Mouse (Mus musculus) adrenal gland, postnatal 14 days (tissue): ENCODE results near the gene Olfr263. TPM values are rescaled to one million over a fixed set of nuclear protein-coding genes. Genes with fewer than 3 reads are reported as not detected.
"Not testable (repeated sequence)": the region's sequence is repeated elsewhere in the genome, so short reads cannot be mapped to it uniquely, and the experiment has no call there.

Experiments used
- DNase-seq: peaks from one replicate; pipeline ENCODE4 v3.0.0; 2021; ENCODE audit warnings: mixed read lengths
- long read RNA-seq, 2 experiments: library from polyadenylated mRNA; stranded (forward); transcript quantifications; one replicate each; pipeline ENCODE4 v2.0.0; 2021
- total RNA-seq: library from RNA; stranded (reverse); gene quantifications from 2 replicates; pipeline ENCODE4 v1.2.3, GENCODE M21; 2021

Gene Olfr263
- not detected in 2 replicates for total RNA-seq
- long read RNA-seq, experiment 1 = 0 reads
- long read RNA-seq, experiment 2 = 0 reads

DNA sequence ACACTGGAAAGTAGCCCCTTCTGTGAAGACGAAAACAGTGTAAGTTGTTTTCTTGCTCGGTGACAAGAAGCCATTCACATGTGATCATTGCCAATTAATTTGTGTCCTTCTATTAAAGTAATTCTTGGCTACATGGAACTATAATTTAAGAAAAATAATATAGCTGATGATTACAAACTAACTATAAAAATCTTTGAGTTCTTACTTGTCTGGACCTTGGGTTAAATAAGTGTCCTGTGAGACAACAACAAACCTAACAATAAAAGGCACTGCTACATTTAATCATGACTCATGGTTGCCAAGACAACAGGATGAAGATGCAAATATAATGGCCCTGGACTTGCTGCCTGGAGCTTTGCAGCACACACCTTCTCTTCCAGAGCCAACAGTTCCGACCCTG is at the start of gene Olfr263:
Gene Olfr263 (plus strand): TSS at position 301 of the 400 bp plus-strand sequence.
- DNase-seq = not testable (repeated sequence)

DNA sequence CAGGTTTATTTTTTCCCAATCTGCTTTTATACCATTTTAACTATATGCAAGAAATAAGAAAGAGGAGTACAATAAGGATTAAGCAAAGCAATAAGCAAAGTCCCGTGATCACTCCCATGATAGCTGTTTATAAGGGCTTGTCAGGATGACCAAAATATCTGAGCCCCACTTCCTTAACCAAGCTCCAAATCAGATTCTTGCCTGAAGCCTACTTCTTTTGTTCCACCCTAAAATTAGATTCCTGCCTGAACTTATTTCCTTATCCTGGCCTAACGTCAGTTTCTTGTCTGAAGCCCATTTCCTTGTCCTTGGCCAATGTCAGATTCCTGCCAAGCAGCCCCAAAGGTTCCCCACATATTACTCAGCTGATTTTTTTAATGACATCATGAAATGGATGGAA is 46.8 kb upstream of the Olfr263 start:
- DNase-seq = no peak

DNA sequence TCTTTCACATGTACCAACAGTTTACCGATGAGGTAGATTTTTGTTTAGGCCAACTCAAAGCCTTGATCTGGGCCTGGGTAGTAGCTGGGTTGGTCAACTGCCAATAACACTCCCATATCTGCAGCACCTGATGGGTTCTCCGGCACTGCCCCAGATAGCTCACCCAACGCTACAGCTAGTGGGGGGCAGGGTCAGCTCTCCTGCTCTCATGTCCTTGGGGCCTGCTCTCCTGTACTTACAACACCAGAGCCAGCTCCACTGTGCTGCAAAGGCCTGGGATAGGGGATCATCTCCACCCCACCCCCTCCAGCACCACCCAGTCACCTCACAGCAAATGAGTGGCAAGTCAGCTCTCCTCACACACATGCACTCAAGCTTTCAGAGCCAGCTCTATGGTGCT is 19.7 kb upstream of the Olfr263 start:
- DNase-seq = no peak

GRCm38 (mm10) chr13:21110441-21110840 is 19.0 kb upstream of the Olfr263 start:
- DNase-seq = no peak

GRCm38 (mm10) chr13:21111183-21111582 is 18.3 kb upstream of the Olfr263 start, which contains the start of gene Olfr1369-ps1:
Olfr1369-ps1 (plus strand) TSS chr13:21111483.
- DNase-seq = not testable (repeated sequence)

- DNase-seq = no peak
These were observed 15.3 kb upstream of the Olfr263 start for GRCm38 (mm10) chr13:21114121-21114520.

GRCm38 (mm10) chr13:21142421-21142820 is 13.0 kb downstream of the Olfr263 start:
- DNase-seq = peak; percentile 22

DNA sequence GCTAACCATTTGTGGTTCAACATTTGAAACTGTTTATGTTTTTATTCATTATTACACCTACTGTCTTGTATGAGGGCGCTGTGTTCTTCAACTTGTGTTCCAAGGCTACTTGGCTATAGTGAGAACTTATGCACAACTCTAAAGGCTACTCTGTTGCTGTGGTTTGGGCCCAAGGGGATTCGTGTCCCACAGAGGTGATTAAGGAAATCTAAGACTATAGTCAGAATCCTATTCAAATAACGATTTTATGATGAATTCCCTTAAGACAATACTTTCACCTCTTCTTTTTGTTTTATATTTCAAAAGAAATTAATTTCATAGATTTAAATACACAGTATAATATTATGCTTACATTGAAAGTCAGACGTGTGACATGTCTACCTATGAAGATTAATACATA is 16.3 kb downstream of the Olfr263 start, which contains the start of gene Olfr1368:
Gene Olfr1368 (minus strand): TSS at position 101 of the 400 bp plus-strand sequence.
- no peak for DNase-seq

- no peak for DNase-seq
These were observed 26.4 kb downstream of the Olfr263 start for GRCm38 (mm10) chr13:21155888-21156287.

- DNase-seq = no peak
These were observed 28.6 kb downstream of the Olfr263 start for GRCm38 (mm10) chr13:21158071-21158470.

GRCm38 (mm10) chr13:21158785-21159474 is 29.5 kb downstream of the Olfr263 start:
- DNase-seq = peak; percentile 92

DNA sequence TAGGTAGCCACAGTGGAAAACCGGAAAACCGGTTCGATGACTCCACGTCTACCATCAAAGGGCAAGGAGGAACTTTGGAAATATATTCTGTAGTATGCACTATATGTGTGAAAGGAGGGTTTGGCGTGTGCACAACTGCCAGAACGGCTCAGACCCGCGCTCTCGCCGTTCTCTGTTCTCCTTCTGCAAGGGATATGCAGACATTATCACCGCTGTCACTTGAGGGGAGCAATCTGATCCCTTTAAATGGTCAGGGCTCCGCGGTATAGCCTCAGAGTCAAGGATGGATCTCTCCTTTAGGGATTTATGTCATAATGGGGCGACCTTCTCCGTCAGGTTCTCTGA is 30.0 kb downstream of the Olfr263 start:
- peak; percentile 11 for DNase-seq

- DNase-seq = no peak
These were observed 30.6 kb downstream of the Olfr263 start for GRCm38 (mm10) chr13:21160041-21160511.

DNA sequence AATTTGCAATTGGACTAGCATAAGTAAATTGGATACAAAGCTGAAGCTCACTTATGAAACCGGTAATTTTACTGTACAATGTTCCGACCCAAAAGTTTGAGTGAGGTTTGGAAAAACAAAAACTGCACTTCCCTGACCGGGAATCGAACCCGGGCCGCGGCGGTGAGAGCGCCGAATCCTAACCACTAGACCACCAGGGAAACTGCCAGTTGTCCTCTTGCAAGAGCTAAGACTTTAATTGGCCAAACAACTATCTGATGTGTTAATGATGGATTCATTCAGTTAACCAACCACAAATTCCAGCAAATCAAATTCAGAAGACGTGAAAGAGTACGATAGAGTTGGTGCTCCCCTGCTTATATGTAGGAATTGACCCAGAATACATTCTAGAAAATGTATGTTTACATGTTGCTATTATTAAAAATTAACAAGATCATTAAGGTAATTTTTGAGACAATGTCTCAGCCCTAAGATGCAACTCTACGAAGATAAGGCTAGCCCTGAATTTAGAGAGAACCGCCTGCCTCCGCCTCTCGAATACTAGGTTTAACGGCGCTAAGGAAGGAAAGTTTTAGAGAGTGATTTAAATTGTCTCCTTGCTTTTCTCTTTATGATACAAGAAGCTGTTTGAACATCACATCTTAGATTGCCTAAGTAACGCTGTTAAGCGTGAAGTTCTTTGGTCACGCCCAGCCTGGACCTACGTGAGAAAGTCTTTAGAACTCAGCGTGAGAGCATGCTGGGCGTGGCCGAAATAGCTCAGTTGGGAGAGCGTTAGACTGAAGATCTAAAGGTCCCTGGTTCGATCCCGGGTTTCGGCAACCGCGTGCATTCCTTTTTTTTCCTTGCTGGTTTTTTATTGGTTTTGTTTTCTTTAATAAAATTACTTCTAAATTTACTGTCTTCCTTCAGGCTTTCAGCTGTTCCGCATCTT is 31.5 kb downstream of the Olfr263 start:
- DNase-seq = peak; percentile 94

DNA sequence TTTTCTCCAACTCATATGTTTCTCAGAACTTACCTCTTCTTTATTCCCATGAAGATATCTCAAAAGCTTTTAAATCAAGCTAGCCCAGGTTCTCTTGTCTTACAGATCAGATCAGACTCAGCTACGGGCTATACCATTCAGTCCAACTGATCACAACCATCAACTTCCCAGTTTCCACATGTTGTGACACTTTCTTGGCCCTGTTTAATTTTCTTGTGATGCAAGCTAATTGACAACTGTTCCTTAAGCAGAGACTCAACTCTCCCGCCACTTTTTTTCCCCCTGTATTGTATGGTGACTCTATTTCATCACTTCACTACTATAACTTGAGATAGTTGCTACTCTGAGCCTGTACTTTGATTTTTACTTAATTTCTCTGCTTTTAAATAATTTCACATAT is 32.2 kb downstream of the Olfr263 start:
- no peak for DNase-seq

DNA sequence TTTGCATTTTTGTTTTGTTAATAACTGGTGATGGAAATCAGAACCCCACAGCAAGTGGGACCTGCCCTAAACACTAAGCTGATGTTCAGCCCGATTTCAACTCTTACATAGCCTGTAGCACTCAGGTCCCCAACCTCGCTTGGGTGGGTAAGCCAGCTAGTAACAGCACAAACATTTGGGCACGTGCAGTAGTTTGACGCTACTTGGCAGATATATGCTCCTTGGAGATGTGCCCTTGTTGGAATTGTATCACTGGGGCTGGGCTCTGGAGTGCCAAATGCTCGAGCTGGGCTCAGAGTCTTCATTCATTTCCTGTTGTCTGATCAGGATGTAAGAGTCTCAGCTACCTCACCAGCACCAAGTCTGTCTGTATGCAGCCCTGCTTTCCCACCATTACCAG is 33.2 kb downstream of the Olfr263 start:
- DNase-seq = no peak

- DNase-seq = peak; percentile 80
These were observed 37.8 kb downstream of the Olfr263 start for GRCm38 (mm10) chr13:21166936-21167909.

DNA sequence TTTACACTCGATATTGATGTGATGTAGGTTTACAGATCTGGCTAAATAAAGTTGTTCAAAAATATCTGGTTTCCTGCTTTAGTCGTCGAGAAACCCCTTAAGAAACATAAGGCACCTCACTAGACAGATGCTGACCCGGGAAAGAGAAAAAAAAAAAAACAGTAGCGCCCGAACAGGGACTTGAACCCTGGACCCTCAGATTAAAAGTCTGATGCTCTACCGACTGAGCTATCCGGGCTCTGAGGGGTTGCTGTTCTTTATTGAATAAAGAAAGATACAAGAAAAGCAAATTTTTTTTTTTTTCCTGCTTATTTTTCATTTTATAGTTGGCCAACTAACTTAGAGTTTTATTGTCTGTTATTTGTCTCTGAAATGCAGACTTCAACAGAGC is 38.5 kb downstream of the Olfr263 start:
- peak; percentile 37 for DNase-seq

DNA sequence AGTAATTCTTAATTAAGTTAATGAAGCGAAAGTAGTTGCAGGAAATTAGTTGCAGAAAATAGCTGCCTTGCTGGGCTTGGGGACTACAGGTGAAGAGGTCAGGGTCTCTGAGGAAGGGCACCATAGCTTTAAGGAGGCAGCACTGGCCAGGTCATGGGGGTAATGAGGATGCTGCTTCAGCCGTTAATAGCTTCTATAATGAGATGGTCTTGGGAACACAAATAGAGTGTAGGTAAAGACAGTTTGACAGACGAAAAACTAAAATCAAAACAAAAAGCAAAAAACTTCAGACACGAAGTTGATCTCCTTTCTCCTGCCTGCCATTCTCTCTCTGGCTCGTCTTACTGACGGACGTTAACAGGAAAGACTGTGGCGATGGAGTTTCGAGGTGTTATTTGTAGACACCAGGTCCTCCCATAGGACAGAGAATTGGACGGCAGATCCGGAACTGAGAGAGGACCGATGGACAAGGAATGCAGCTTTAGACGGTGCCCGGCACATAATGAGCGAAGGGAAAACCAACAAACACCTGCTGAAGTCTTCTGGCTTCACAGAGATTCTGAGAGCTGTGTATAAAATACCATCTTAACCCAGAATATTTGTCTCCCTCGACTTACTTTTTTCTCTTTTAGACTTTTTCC is 39.1 kb downstream of the Olfr263 start:
- DNase-seq = peak; percentile 41

- DNase-seq = no peak
These were observed 39.8 kb downstream of the Olfr263 start for GRCm38 (mm10) chr13:21169121-21169656.
